Mouse (Mus musculus) bone marrow macrophage, adult 2 months (primary cell): ENCODE measurements at regions not wholly inside any gene's neighbourhood (a gene's known extent, or its start where the extent isn't known, plus 50 kb on each side); places are given as distances from the start of the nearest gene placed in this dataset.

Experiments
- CTCF ChIP-seq: IDR thresholded peaks from 2 replicates; pipeline ENCODE4 v1.5.1; 2012; ENCODE audit warnings: low read depth, mild to moderate bottlenecking, low read length, moderate library complexity
- POLR2A ChIP-seq: IDR thresholded peaks from 2 replicates; pipeline ENCODE4 v1.6.1; 2012; ENCODE audit warnings: mild to moderate bottlenecking, low read depth, low read length, borderline replicate concordance

DNA sequence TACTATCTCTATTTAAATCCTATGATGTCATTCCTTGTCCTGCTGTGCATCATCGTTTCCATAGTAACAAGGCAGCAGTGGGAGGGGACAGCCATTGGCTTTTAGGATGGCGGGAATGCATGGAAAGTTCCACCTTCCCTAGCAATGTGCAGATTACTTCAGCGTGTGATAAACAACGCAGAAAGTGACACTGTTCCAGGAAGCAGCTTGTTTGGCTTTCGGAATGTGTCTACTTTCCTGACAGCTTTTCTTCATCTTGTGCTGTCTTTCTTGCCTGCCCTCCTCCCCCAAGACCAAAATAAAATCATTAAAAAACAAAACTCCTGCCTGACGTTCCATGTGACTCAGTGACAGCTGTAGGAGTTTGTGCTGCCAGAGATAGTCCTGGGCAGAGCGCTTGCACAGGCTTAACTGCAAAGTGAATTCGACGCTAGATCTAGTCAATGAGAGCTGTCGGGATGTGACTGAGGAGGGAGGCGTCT is 149.6 kb downstream of the Enc1 start:
- TF ChIP-seq POLR2A (no peak), CTCF (no peak)
